Mouse (Mus musculus) liver, postnatal 0 days (tissue): ENCODE data around the gene Ogfod2.

Experiments used
- CTCF ChIP-seq: sonication (generic); IDR thresholded peaks from 2 replicates; pipeline ENCODE4 v1.5.1; 2016; ENCODE audit warnings: antibody characterized with exemption, low read depth
- EP300 ChIP-seq: IDR thresholded peaks from 2 replicates; pipeline ENCODE4 v1.6.1; 2016; ENCODE audit warnings: antibody characterized with exemption, low read depth, mild to moderate bottlenecking

GRCm38 (mm10) chr5:124159453-124159852 lies 47.4 kb downstream of the Ogfod2 start:
- no peak for TF ChIP-seq CTCF
- TF ChIP-seq EP300: no peak
